Mouse (Mus musculus): ENCODE results near the gene Ly6g6f.

DNA sequence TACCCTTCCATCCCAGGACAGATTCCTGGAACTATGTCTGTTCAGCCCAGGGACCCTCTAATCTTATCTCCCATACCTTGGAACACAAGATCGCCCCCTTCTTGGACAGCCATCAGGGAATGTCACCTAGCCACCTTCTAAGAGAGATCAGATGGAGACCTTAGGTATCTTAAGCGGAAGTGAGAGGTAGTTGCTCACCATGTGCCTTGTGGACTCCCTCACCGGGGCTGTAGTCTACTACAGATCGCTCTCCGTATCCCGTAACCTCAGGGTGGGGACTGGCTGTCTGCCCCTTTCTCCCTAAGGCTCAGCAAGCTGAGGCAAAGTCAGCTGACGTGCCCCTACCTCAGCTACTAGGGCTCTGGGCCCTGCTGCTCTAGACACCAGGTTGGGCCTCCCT, 18.7 kb upstream of the Ly6g6f start:
- TF ChIP-seq UBTF (IDR thresholded peaks at IDR 0.05; ENCODE audit: low read depth, low read length), result no peak
- TF ChIP-seq CTCF (conservative IDR thresholded peaks at IDR 0.05 in 1 of 2, IDR thresholded peaks at IDR 0.05 in 1 of 2; ENCODE audit: low read depth in 2 of 2, low read length in 2 of 2), result no peak
- TF ChIP-seq NRF1 (IDR thresholded peaks at IDR 0.05; ENCODE audit: low read depth, low read length), result no peak
- TF ChIP-seq KAT2A (IDR thresholded peaks at IDR 0.05; ENCODE audit: insufficient replicate concordance, low read length), result no peak
